Mouse (Mus musculus) cerebellum, adult 2 months (tissue): Measurements from ENCODE around the gene Gm17087.

Experiments
- CTCF ChIP-seq: fragments of 200-500 bp; IDR thresholded peaks from 2 replicates; pipeline ENCODE4 v1.5.1; 2011; ENCODE audit warnings: low read depth, mild to moderate bottlenecking, control low read depth, low read length, moderate library complexity, borderline replicate concordance; ENCODE audit not compliant: insufficient read depth
- POLR2A ChIP-seq: fragments of 200-500 bp; IDR thresholded peaks from 2 replicates; pipeline ENCODE4 v1.6.1; 2011; ENCODE audit warnings: low read length, control low read depth, borderline replicate concordance; ENCODE audit not compliant: insufficient read depth

- TF ChIP-seq POLR2A (no peak), CTCF (no peak)
These were observed 8.8 kb downstream of the Gm17087 start for GRCm38 (mm10) chr17:8557926-8558325.
